In genomic region chr3:17824662-17825061, GRCm38 (mm10) we compare ENCODE assay signal across 8 mouse cellular contexts.
DNase-seq lines count a peak whose midpoint lies in the region; ATAC-seq and TF ChIP-seq lines count a peak whose summit lies in the region.

No protein-coding gene starts in this region.

- no peak overlapping the region for H3K4me2 ChIP-seq in lung, embryonic 14.5 days

- TF ChIP-seq EP300 in heart, adult 2 months (IDR thresholded peaks at IDR 0.05; ENCODE audit: insufficient read depth, low read depth, low read length): no peak

- H3K9ac ChIP-seq in heart, adult 2 months (ENCODE audit: low read depth, low read length): no peak overlapping the region
- H3K9ac ChIP-seq in lung, embryonic 14.5 days: no peak overlapping the region

- no peak for ATAC-seq in lung, embryonic 14.5 days (ENCODE audit: insufficient read depth)
- ATAC-seq in activated CD4-positive, CD25-positive, alpha-beta regulatory T cell, adult 4 months: no peak

- no peaks in the 10 kb centered on the region for H3K9me3 ChIP-seq in heart, embryonic 10.5 days
- no peaks in the 10 kb centered on the region for H3K9me3 ChIP-seq in lung, embryonic 14.5 days (ENCODE audit: low read depth, low read length)

- 43% methylated on average over 4 of the region's 4 CpGs for WGBS in heart, adult 2 months
- 52% methylated on average over 4 of the region's 4 CpGs for WGBS in heart, embryonic 10.5 days
- WGBS in lung, embryonic 14.5 days: 48% methylated on average over 4 of the region's 4 CpGs

- TF ChIP-seq CTCF in heart, adult 2 months (IDR thresholded peaks at IDR 0.05): peak; percentile 95
- TF ChIP-seq CTCF in lung, embryonic 14.5 days (IDR thresholded peaks at IDR 0.05; ENCODE audit: low read depth): peak; percentile 70

- no peak for TF ChIP-seq POLR2A in heart, adult 2 months (IDR thresholded peaks at IDR 0.05; ENCODE audit: insufficient read depth, low read depth, low read length)

- H3K4me3 ChIP-seq in heart, adult 2 months: no peak overlapping the region
- no peak overlapping the region for H3K4me3 ChIP-seq in heart, embryonic 10.5 days
- H3K4me3 ChIP-seq in lung, embryonic 14.5 days (ENCODE audit: low read depth, low read length): no peak overlapping the region

- no peaks in the 10 kb centered on the region for H3K79me2 ChIP-seq in heart, adult 2 months (replicated peaks; ENCODE audit: control insufficient read depth, insufficient read depth, low read length)

- intact Hi-C loops in heart, adult 2 months (cut with DNase I): loop anchor here (1.0 to 10.0 kb wide), 2 partner anchors 1010 to 1358 kb away; no protein-coding TSS in a partner anchor

- H3K27me3 ChIP-seq in heart, adult 2 months (ENCODE audit: control insufficient read depth, insufficient read depth, low read length): no peaks in the 10 kb centered on the region
- no peaks in the 10 kb centered on the region for H3K27me3 ChIP-seq in heart, embryonic 10.5 days (ENCODE audit: insufficient read depth, poor library complexity, severe bottlenecking)
- no peaks in the 10 kb centered on the region for H3K27me3 ChIP-seq in lung, embryonic 14.5 days (ENCODE audit: insufficient read depth, low read length)

- H3K36me3 ChIP-seq in heart, adult 2 months (ENCODE audit: control insufficient read depth, insufficient read depth, low read length): no peaks in the 10 kb centered on the region
- no peaks in the 10 kb centered on the region for H3K36me3 ChIP-seq in heart, embryonic 10.5 days
- H3K36me3 ChIP-seq in lung, embryonic 14.5 days (ENCODE audit: insufficient read depth): no peaks in the 10 kb centered on the region

- DNase-seq in heart, adult 2 months: no peak
- no peak for DNase-seq in heart, embryonic 10.5 days (ENCODE audit: low spot score)
- peak; percentile 80 for DNase-seq in lung, embryonic 14.5 days
- DNase-seq in lung, postnatal 4 days: no peak
- peak; percentile 65 for DNase-seq in brain, adult 2 months (ENCODE audit: low read depth, low spot score)
- peak; percentile 70 for DNase-seq in retina, postnatal 1 day
- DNase-seq in gastrocnemius, postnatal 25 days: no peak

- no peaks in the 10 kb centered on the region for H3K4me1 ChIP-seq in heart, adult 2 months (ENCODE audit: control insufficient read depth, insufficient read depth, low read length)
- no peaks in the 10 kb centered on the region for H3K4me1 ChIP-seq in heart, embryonic 10.5 days
- H3K4me1 ChIP-seq in lung, embryonic 14.5 days (ENCODE audit: insufficient read depth): no peaks in the 10 kb centered on the region

- no peak overlapping the region for H3K27ac ChIP-seq in heart, adult 2 months
- H3K27ac ChIP-seq in heart, embryonic 10.5 days: no peak overlapping the region
- H3K27ac ChIP-seq in lung, embryonic 14.5 days (ENCODE audit: low read depth): no peak overlapping the region

Comparison
In these comparisons a context has a peak if more than half of its experiments do, and no peak if none do; other contexts are left out.
1. DNase-seq: peak in lung, embryonic 14.5 days (single experiment), brain, adult 2 months (single experiment) and retina, postnatal 1 day (single experiment); none in heart, adult 2 months (0 of 2), heart, embryonic 10.5 days (single experiment), lung, postnatal 4 days (0 of 2) and gastrocnemius, postnatal 25 days (single experiment).